Mouse (Mus musculus) c-Kit-positive CD71-negative TER-119-negative erythroid progenitor cells, embryonic 14.5 days (primary cell): ENCODE results near the gene Gm5796.
"Not testable (repeated sequence)": the region's sequence is repeated elsewhere in the genome, so short reads cannot be mapped to it uniquely, and the experiment has no call there.

Experiments used
- DNase-seq: peaks from one replicate; pipeline ENCODE4 v3.0.0-alpha.2; 2013; ENCODE audit warnings: low read depth

Gene Gm5796

DNA sequence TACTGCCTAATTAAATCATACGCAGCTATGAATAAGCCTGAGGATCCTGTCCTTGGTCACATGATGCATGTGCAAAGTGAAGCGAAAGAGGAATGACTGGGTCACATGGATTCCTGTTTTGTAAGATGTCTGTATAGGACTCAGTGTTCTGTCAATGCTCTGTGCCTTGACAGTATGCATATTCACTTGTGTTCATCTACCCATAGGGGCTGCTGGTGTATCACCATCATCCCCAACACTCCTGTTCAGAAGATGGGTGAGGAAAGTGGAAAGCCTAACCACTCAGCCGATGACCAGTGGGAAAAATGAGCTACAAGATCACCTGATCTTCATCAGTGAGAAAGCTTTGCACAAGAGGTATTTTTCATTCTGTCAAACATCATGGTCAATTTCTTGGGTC, at the start of gene Gm5796:
Gm5796 (plus strand) TSS at position 301 of the 400 bp plus-strand sequence.
- DNase-seq: not testable (repeated sequence)

DNA sequence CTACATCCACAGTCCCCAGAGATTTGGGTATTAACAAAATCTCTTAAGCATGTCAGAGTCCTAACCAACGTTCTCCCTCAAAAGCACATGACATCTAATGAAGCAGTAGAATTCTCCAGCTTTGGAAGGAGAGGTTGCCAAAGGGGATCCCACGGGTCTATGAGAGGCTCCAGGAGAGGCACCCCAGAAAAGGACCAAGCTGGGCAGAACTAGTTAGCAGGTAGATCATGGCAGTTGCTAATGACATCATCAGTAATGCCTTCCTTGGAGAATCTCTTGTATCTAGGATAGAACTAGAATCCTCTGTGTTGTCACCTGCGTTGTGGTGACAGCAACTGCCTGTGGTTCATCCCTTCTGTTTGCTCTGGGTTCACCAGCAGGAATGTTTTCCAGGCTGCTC, 25.6 kb upstream of the Gm5796 start, which contains the start of gene Gm3099:
Gm3099 (plus strand) TSS at position 301 of the 400 bp plus-strand sequence.
- not testable (repeated sequence) for DNase-seq

DNA sequence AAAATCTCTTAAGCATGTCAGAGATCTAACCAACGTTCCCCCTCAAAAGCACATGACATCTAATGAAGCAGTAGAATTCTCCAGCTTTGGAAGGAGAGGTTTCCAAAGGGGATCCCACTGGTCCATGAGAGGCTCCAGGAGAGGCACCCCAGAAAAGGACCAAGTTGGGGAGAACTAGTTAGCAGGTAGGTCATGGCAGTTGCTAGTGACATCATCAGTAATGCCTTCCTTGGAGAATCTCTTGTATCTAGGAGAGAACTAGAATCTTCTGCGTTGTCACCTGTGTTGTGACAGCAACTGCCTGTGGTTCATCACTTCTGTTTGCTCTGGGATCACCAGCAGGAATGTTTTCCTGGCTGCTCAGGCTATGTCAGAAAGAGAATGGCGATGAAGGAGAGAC, 60.1 kb downstream of the Gm5796 start, which contains the start of gene Gm3115:
Gm3115 (plus strand) TSS at position 301 of the 400 bp plus-strand sequence.
- not testable (repeated sequence) for DNase-seq
